Mouse (Mus musculus): ENCODE data around the gene Zfp428.
A peak's percentile ranks its signal among the peaks of the same experiment; 100 is the strongest.

Zfp428 gene

DNA sequence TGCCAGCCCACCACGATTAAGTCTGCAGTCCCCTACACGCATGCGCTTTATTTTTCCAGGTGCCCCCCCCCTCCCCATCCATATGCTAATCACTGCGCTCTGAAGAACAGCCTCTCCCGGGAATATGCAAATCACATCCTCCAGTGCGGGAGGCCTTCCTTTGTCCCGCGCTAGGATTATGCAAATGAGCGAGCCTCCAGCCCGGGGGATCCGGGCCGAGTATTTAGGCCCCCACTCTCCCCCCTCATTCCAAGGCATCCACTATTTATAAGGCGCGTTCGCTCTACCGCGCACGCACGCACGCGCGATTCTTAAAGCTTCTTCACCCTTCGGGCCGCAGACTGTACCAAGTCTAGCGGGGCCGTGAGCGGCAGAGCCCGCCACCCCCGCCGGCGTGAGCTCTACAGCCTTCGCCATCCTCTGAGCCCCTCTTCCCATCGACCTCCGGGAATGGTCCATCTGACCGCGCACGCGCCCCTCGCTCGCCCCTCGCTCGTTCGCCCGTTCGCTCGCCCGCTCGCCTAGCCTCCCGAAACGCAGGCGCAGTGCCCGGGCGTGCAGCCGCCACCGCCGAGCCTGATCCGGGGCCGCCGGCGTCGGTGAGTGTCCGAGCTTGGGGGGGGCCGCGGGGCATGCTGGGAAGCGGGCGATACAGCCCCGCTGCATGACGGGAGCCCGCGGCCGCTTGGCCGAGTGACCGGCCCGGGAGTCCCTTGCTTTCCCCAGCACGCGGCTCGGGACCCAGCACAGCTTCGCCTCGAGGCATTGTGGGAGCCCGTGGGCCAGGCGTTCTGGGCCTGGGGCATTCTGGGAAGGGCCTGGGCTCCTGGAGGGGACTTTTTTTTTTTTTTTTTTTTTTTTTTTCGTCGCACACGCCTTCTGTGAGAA lies at the start of gene Zfp428:
Gene Zfp428, plus strand, starts transcription at position 169 of the 888 bp plus-strand sequence.
- peak; percentile 95 for DNase-seq

DNA sequence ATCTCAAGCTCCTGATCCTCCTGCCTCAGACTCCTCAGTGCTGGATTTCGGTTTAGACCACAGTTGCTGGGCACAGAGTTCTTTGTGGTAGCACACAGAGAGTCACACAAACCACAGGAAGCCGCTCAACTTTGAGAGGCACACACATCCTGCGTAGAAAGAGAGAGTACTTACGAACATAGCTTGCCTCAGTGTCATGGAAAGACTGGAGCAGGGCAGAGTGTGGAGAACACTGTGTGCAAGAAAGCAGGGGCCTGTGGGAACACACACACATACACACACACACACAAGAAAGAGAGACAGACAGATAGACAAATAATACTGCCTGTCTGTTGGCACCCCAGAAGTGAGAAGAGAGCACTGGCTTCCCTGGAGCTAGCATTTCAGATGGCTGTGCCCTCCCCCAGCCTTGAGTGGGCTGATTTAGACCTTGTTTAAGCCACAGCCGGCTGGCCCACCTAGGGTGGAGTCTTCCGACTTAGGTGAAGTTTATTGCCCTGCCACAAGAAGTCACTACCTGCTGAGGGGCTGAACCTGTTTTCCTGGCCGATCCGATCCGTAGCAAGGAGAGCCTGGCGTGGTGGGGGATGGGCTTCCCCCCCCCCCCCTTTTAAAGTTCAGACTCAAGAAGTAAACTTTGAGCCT lies 49.0 kb upstream of the Zfp428 start:
- no peak for DNase-seq

DNA sequence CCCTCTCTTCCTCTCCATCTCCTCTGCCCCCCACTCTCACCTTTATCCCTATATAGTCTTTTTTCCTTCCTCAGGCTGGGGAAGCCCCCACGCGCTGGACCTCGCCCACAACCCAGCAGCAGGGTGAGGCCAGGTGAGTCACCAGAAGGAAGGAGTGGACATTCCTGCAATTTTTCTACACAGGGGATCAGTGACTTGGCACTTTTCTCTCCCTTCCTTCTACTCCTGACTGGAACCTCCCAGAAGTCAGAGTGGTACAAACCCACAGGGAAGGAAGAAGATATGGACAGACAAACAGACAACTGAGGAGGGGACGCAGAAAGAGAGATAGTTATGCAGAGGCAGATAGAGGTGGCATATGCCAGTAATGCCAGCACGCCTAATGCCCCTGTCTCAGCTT lies 47.4 kb upstream of the Zfp428 start:
- no peak for DNase-seq

DNA sequence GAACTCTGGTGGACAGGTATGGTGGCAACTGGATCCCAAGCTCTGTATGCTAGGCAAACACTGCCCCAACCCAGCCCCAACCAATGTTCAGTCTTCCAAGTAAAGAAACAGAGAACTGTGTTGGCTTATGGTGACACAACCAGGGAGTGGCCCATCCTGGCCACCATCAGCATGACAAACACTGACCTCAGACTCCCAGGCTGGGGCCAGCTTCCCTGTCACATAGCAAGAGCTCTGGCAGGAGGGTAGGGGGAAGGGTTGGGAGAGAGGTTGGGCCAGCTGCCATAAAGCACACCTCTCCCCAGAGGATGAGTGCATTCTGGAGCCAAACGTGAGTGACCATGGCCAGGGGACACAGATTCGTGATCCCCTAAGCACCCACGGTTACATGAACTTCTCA lies 47.0 kb upstream of the Zfp428 start:
- no peak for DNase-seq

DNA sequence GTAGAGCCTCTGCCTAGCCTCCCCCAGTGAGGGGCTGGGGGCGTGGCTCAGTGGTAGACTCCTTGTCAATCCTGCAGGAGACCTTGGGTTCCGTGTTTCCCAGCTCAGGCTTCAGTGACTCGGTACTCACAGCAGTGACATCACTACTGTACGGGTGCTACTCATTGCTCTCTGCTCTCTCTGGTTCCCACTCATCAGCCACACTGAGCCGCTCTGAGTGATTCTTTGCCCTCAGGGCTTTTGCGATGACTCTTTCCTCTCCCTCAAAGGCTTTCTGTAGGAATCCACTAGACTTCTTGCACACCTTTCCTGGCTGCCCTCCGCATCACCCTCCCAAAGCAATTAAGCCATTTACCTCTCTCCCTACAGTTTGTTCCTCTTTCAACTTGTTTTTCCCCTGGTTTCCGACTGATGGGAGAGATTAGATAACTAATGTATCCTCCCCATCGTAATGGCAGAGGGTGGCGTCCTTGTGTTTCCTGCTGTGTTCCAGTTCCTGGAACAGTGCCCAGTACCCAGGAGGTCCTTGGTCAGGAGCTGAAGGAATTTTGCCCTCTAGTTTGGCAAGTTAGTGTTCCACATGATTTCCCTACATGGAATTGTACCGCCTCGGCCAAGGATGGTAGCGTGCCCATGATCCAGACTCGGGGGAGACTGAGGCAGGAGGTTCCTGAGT lies 45.3 kb upstream of the Zfp428 start:
- no peak for DNase-seq

DNA sequence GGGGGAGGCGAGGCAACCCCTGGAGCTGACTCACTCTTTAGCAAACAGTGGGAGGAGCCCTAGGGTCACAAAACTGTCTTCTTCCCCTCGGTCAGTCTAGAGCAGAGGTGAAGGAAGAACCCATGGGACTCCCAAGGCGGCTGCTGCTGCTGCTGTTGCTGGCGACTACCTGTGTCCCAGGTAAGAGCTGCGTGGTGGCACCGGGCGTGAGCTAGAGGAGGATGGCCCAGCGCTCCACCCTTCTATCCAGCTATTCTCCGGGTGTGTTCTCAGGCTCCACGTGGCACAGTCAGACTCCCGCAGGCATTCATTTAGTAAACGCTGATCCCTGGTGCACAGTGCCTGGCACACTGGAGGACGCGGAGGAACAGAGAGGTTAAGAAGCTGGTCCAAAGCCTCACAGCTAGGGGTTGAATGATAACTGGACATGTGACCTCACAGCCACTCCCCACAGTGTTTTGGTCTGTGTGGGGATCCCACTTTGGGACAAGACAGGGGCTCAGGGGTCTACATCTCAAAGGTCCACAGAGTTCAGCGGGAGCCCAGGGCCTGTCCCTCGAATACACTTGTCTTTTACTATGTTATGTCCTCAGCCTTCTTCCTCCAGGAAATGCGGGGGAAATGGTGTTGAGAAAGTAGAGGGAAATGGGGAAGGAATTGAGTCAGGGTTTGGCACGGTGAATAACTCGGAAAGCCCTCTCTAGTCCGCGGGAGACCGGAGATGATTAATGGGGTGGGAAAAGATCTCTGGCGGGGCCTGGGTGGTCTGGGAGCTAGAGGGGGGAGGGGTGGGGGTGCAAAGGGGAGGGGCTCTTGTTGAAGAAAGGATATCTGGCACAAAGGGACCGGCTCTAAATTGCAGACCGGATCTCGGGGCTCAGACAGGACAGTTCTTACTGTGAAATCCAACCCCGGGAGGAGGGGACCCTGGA lies 44.2 kb upstream of the Zfp428 start, which contains the start of gene Plaur:
Gene Plaur, plus strand, starts transcription at position 97 of the 932 bp plus-strand sequence.
- peak; percentile 69 for DNase-seq

DNA sequence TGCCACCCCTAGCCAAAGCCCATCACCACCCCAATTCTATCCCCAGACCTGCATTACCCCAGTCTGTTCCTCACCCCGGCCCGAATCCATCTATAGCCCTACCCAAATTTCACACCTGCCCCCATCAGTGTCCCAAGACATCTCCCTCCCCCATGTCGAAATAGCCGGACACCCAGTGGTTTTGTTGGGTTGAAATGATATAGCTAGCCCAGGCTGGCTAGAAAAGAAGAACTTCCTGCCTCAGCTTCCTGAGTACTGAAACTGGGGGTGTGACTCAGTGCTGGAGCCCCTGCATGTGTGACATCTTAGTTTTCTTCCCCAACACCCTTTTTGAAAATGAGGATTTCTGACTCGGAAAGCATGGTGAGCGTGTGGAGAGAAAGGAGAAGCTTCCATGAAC lies 40.0 kb upstream of the Zfp428 start:
- no peak for DNase-seq

DNA sequence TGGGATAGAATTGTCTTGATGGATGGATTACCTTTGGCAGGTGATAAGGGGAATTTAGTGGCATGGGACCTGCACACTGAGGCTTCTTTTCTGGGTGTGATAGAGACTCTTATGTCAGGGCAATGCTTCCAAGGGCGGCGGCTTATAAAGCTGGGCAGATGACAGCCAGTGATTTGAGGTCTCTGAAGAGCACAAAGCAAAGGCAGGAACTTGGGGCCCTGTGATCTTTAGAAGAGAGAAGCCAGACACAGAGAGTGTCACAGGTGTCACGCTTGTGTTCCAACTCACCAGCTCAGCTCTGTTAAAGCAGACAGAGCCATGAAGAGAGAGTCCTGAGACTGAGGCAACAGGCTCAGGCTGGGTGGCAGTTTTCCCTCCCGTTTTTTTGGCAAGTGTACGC lies 38.9 kb upstream of the Zfp428 start:
- no peak for DNase-seq

DNA sequence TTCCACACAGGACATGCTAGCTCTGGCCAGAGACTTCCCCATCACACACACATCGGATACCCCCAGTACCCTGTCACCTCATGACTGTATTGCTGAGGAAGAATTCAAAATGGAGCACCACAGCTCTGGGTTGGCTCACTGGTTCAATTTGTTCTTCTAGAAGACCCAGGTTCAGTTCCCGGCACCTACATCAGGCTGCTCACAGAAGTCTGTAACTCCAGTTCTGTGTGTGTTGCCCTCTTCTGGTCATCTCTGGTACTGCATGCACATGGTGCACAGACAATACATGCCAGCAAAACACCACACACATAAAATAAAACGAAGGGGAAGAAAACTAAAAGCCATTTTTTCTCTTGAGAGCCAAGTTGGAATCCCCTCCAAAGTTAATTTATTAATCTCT lies 37.7 kb upstream of the Zfp428 start:
- no peak for DNase-seq

DNA sequence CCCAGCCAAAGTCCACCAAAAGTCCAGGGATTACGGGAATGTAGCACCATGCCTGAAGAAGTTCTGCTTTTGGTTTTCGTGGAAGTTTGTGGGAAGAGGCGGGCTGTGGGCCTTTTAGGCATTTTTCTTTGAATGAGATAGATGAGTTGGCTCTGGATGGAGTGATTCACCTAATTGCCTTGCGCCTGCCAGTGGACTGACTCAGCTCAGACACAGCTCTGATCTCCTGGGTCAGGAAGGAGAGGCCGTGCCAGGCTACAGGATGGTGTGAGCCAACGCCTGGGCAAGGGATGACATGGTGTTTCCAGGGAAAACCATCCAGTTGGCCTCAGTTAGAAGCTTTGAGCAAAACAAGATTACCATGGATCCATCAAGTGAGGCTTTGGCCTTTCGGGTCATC lies 36.5 kb upstream of the Zfp428 start:
- DNase-seq, result no peak

DNA sequence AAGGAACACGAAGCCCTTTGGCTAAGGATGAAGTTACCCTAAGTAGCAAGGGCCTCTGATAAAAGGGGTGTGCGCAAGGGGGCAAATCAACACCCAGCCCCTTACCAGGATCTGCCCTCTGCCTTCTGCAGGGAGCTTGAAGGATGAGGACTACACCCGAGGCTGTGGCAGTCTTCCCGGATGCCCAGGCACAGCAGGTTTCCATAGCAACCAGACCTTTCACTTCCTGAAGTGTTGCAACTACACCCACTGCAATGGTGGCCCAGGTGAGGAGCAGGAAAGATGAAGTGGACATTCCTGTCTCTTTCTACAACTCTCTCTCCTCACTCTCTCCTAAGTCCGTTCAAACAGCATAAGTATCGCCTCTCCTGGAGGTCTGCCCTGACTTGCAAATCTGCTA lies 34.4 kb upstream of the Zfp428 start:
- DNase-seq, result no peak

DNA sequence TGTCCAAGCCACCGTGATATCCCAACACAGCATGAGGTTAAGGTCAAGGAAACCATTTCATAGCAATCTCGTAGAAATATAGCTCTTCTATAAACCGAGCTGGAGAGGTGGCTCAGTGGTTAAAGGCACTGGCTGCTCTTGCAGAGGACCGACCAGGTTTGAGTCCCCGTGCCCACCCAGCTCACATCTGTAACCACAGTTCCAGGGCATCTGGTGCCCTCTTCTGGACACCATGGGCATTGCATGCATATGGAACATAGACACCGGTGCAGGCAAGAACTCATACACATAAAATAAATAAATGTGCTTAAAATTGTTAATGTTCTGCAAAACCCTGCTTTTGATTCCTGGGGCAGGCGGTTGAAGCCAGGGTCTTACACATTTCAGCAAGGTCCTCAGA lies 33.9 kb upstream of the Zfp428 start:
- DNase-seq, result peak; percentile 46

DNA sequence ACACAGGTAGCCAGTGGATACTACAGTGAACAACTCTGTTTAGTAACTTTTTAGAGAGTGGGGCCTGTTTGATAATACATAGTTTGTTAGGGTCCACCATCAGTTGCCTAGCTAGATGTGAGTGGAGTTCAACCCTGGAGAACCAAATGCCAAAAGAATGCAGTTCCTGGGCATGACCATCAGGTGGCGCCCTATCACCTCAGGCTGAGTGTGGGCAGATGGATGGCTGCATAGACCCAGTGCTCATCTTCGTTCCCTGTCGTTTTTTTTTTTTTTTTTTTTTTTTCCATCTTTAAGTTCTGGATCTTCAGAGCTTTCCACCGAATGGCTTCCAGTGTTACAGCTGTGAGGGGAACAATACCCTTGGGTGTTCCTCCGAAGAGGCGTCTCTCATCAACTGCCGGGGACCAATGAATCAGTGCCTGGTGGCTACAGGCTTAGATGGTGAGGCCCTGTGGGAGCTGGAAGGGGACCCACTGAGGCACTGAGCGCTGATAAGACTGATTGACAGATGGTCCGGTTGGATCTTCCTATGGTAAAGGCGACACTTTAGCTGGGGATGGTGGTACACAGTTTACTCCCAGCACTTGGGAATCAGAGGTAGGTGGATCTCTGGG lies 32.8 kb upstream of the Zfp428 start:
- DNase-seq, result peak; percentile 51

DNA sequence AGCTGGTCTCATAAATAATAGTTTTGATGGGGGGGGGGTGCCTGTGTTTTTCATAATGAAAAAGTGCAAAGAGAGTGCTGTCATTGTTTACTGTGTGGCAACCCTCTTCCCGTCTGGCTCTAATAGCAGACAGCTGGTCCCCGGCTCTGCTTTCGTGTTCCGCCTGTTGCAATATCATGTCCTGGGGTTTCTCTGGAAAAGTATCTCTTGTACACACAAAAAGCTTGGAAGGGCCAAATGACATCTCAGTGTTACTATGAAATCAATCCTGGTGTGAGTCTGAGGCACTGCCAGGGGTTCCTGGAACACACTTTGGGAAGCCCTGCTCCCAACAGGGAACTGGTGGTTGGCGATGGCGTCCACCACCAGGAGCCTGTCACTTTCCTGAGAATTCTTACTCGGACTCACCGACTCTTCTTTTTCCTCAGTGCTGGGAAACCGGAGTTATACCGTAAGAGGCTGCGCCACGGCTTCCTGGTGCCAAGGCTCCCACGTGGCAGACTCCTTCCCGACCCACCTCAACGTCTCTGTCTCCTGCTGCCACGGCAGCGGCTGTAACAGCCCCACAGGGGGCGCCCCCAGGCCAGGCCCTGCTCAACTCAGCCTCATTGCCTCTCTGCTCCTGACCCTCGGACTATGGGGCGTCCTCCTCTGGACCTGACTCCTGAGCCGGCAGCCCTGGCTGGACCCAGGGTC lies 31.8 kb upstream of the Zfp428 start:
- peak; percentile 42 for DNase-seq

DNA sequence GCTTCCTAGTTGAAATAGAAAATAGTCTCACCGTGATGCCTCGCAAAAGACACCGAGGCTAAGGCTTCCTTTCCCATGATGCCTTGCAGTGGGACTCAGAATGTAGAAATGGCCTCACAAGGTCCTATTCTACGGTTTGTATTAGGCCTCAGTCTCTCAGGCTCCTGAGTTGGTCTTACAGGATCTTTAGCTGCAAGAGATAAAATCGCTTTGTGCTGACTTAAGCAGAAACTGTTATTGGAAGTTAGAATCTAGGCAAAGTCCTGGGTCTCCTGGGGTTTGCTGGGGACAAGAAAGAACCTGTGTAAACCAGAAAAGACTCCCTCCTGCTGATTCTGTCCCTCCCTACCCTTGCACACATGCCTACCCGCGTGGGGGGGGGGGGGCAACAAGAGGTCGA lies 30.5 kb upstream of the Zfp428 start:
- DNase-seq, result no peak

DNA sequence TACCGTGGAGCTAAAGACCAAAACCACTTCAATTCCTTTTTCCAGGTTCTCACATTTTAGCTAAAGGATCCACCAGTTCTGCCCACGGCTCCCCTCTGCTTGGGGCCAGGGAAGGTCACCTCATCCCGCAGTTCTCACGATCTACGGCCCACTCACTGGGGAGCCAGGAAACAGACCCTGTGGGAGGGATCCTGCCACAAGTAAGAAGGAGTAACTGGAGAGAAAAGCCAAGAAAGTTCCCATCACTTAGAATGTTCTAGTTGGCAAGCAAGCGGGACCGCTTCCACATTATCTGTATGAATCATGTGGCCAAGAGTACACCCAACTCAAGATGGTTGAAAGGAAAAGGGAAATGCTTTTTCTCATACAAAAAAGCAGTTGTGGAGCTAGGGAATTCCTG lies 29.9 kb upstream of the Zfp428 start:
- no peak for DNase-seq

DNA sequence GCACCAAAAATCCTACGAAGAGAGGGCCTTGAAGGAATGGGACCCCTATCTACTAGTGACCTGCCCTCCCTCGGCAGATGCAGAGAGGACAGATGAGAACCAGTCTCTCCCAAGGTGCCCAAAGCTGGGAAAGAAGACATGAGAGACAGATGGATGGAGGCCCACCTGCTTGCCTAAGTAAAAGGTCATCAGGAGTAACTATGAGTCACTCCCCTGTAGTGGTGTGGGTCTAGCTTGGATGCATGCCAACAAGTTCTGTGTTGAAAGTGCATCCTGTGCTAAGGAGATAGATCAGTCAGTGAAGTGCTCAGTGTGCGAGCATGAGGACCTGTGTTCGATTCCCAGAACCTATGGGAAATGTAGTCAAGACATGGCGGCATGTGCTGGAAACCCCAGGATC lies 27.9 kb upstream of the Zfp428 start:
- DNase-seq, result no peak

DNA sequence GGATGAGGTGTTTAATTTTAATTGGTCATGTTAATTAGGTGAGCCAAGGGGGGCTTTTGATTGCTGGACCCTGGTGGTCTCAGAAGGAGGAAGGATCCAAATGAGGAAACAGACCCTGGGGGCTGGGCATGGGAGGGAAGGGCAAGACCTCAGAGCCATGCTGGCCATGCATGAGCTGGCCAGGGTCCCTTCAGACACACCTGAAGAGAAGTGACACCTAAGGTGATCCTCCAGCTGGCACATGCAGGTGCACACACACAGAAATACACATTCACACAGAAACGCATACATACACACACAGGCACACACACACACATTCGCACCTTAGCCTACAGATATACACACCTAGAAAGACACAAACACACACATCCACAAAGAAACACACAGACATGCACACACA lies 27.1 kb upstream of the Zfp428 start:
- DNase-seq, result no peak

DNA sequence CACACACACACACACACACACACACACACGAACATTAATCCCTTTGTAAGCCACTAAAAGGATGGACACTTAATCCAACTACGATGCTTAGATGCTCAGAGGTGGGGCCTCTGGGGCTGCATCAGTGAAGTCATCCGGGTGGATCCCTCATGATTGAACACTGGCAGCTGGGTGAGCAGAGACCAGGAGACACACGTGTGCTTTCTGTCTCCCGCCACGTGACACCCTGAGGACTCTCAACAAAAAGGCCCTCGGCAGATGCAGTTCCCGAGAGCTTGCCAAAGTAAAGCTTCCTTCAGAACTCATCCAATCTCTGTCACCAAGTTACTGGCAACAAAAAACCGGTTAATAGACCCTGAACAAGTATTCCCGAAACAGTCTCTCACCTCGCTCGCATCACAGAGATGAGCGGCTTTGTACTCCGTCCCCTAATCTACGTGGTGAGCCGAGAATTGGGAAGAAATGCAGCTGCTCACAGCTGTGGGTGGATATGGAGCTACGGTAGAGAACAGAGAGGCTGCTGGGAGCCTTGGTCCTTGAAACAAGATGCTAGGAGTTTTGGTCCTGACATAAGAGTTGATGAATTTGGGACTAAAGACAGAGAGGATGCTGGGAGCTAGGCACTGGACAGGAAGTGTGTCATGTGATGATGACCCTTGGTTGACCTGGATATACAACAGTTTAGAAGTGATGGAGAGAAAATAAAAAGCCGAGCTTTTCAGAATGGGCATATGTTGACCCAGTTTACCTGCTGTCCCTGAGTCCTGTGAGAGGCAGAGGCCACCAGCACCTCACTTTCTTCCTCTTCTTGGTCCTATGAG lies 26.5 kb upstream of the Zfp428 start:
- DNase-seq, result no peak

DNA sequence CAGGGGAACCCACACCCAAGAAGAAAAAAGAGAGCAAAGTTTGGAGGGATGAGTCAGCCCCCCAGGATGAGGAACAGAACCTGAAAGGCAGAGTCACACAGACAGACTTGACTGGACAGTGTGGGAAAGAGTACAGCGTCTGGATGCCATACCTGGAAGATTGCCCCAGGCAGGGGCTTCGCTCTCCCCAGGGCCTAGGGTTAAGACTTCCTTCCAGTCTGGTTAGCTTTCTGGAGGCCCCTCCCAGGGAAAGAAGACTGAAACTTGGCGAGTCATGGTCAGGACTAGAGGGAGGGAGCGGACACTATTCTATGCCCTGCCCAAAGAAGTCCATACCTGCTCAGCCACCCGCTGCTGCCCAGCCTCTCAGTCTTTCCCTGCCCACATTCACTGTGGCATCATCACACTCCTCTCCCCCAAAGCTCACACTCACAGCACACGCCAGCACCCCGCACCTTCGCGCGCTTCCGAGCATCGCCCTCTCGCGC lies 25.8 kb upstream of the Zfp428 start:
- no peak for DNase-seq

Data from embryo, embryonic 11 days (tissue).